8 mouse cellular contexts compared by ENCODE assay signal in genomic region chr5:104047200-104048105, GRCm38 (mm10). TPM values are rescaled to one million over a fixed set of nuclear protein-coding genes. Genes with fewer than 3 reads are reported as not detected.
DNase-seq lines count a peak whose midpoint lies in the region; ATAC-seq and TF ChIP-seq lines count a peak whose summit lies in the region.

No protein-coding gene starts in this region.

- no peaks in the 10 kb centered on the region for H3K9me3 ChIP-seq in G1E (replicated peaks)
- H3K9me3 ChIP-seq in erythroblast, embryonic 14.5 days (ENCODE audit: control insufficient read depth, low read length): no peaks in the 10 kb centered on the region

- DNase-seq in kidney, adult 18-20 months: peak; percentile 43
- no peak for DNase-seq in kidney, adult 8-10 months
- DNase-seq in G1E (ENCODE audit: low spot score): peak; percentile 10
- peak; percentile 33 for DNase-seq in lung, postnatal 36 days
- DNase-seq in frontal cortex, postnatal 10 days (ENCODE audit: low spot score in 2 of 2): no peak
- DNase-seq in gastrocnemius, adult 18-20 months (ENCODE audit: low spot score): no peak

- peaks cover 32% of the 10 kb centered on the region for H3K4me1 ChIP-seq in G1E (ENCODE audit: insufficient read depth, low read depth, low read length)
- H3K4me1 ChIP-seq in erythroblast, embryonic 14.5 days (ENCODE audit: control insufficient read depth): peaks cover 66% of the 10 kb centered on the region

- TF ChIP-seq CTCF in G1E (IDR thresholded peaks at IDR 0.05; ENCODE audit: low read depth, low read length): no peak

- no peak for ATAC-seq in G1E (ENCODE audit: extremely low read depth, insufficient number of reproducible peaks, low FRiP score, poor library complexity, severe bottlenecking)
- ATAC-seq in inflammation-experienced regulatory T-cells, adult 6 months: peak; percentile 9

- no peaks in the 10 kb centered on the region for H3K27me3 ChIP-seq in G1E (ENCODE audit: insufficient read depth, low read length)
- H3K27me3 ChIP-seq in erythroblast, embryonic 14.5 days (ENCODE audit: control insufficient read depth): no peaks in the 10 kb centered on the region

- H3K4me3 ChIP-seq in G1E (ENCODE audit: low read depth, low read length): peak overlapping the region; percentile 96
- H3K4me3 ChIP-seq in erythroblast, embryonic 14.5 days (replicated peaks): peak overlapping the region; percentile 91

- peaks cover 31% of the 10 kb centered on the region for H3K36me3 ChIP-seq in G1E (replicated peaks)
- peaks cover 29% of the 10 kb centered on the region for H3K36me3 ChIP-seq in erythroblast, embryonic 14.5 days (ENCODE audit: control insufficient read depth)

RNA-seq across cellular contexts. Expression of gene Nudt9, which starts 1.3 kb away (rescaled TPM):
- total RNA-seq in G1E (2014; fragmentation: Nextera tagmentation): 61.9 and 65.6 TPM in 2 replicates
- total RNA-seq in G1E (2017): 66.7 and 71.6 TPM in 2 replicates
- polyA plus RNA-seq in G1E (2012): 116 and 139 TPM in 2 replicates
- 36.0 and 40.0 TPM in 2 replicates for polyA plus RNA-seq in erythroblast, embryonic 14.5 days (2012)
- polyA plus RNA-seq in inflammation-experienced regulatory T-cells, adult 6 months (2017; shearing (Covaris generic)): 10 to 100 TPM; 14.9 to 17.8 (median 16.2) TPM
- total RNA-seq in gastrocnemius, adult 18-20 months (2021): 10 to 100 TPM; 66.3 to 68.5 TPM

RNA-seq across cellular contexts. Expression of gene Hsd17b11, which starts 25.7 kb away (rescaled TPM):
- total RNA-seq in G1E (2014; fragmentation: Nextera tagmentation) (9.2 and 11.7 TPM in 2 replicates), G1E (2017) (9.0 and 9.5 TPM in 2 replicates)
- polyA plus RNA-seq in G1E (2012): 0.47 and 0.82 TPM in 2 replicates
- polyA plus RNA-seq in erythroblast, embryonic 14.5 days (2012): 0.02 and 0.03 TPM in 2 replicates
- polyA plus RNA-seq in inflammation-experienced regulatory T-cells, adult 6 months (2017; shearing (Covaris generic)): 1 to 10 TPM; 3.5 to 4.9 (median 3.8) TPM
- total RNA-seq in gastrocnemius, adult 18-20 months (2021): 1 to 10 TPM; 7.5 to 9.4 TPM

RNA-seq across cellular contexts. Expression of gene Gm17660, which starts 30.0 kb away (rescaled TPM):
- not detected in 2 replicates for total RNA-seq in G1E (2014; fragmentation: Nextera tagmentation)
- total RNA-seq in G1E (2017): not detected in 2 replicates
- polyA plus RNA-seq in G1E (2012): not detected in 2 replicates
- polyA plus RNA-seq in erythroblast, embryonic 14.5 days (2012): not detected in 2 replicates
- polyA plus RNA-seq in inflammation-experienced regulatory T-cells, adult 6 months (2017; shearing (Covaris generic)): not detected
- not detected for total RNA-seq in gastrocnemius, adult 18-20 months (2021)

Comparison
In these comparisons a context has a peak if more than half of its experiments do, and no peak if none do; other contexts are left out.
1. DNase-seq: peak in kidney, adult 18-20 months (single experiment), G1E (single experiment) and lung, postnatal 36 days (single experiment); none in kidney, adult 8-10 months (0 of 2), frontal cortex, postnatal 10 days (0 of 2) and gastrocnemius, adult 18-20 months (single experiment).